Mouse (Mus musculus): ENCODE measurements around the gene Pes1.
"Not testable (repeated sequence)": the region's sequence is repeated elsewhere in the genome, so short reads cannot be mapped to it uniquely, and the experiment has no call there.

Gene Pes1

DNA sequence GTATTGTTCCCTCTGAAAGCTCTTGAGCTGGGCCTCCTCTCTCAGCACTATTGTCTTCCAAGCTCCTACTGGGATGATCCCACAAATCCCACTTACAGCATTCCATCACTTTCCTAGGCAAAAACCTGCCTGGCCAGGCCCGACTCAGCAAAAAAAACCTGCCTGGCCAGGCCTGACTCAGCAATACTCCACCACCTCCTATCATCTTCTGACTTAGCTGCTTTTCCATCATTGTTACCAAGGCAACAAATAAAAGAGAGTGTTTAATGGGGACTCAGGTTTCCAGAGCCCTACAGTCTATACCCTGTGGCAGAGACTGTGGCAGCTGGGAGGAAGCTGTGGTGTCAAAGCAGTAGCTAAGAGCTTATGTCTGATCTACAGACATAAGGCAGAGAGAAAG lies 48.8 kb downstream of the Pes1 start:
- DNase-seq (ENCODE audit: low spot score), result no peak

DNA sequence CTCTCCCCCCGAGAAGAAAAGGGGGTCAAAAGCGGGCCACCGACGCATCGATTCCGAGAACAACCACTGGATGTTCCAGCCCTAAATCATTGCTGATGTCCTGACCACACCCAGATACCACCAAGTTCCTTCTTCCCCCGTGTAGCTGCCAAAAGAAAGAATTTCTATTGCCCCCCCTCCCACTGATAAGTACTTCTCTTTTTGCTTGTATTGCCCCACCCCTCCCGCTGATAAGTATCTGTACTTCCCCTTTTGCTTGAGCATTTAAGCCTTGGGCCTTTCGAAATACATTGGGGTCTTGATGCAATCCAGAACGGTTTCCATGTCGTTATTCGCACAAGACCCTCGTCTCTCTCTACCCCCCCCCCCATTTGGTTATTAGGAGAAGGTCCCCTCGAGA lies 52.0 kb downstream of the Pes1 start:
- not testable (repeated sequence) for DNase-seq (ENCODE audit: low spot score)

- DNase-seq (ENCODE audit: low spot score), result not testable (repeated sequence)
These were observed 58.3 kb downstream of the Pes1 start for GRCm38 (mm10) chr11:4022111-4022510.

- DNase-seq (ENCODE audit: low spot score), result no peak
These were observed 59.5 kb downstream of the Pes1 start for GRCm38 (mm10) chr11:4023321-4023720.

DNA sequence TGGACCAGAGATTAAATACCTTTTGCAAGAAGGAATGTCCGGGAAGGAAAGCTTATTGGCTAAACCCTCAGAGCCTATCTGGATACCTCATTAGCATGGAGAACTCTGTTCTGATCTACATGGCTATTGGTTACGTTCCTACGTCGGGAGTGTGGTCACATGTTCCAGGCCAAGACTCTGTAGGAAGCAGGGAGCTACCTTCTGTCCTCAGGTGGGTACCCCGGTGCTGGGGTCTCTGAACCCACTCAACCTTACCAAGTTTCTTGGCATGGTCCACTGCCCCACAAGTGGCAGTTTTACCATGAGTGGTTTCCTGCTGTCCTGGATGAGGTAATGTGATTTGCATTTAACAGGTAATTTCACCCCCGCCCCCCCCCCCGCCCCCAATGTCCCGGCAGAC lies 63.3 kb downstream of the Pes1 start:
- no peak for DNase-seq (ENCODE audit: low spot score)

- no peak for DNase-seq (ENCODE audit: low spot score)
These were observed 64.0 kb downstream of the Pes1 start for GRCm38 (mm10) chr11:4027561-4028334.

DNA sequence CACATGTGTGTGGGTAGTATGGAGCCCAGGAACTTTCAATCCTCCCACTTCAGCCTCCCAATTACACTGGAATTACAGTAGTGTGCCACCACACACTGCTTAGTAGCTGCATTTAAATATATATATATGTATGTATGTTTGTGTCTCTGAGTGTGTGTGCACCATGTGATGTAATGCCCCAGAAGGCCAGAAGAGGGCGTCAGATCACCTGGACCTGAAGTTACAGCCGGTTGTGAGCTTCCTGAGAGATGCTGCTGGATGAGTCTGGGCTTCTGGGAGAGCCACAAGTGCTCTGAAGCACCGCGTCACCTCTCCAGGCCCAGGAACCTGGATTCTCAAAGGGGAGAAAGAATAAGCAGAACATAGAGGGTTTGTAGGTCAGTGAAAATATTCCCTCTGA lies 65.6 kb downstream of the Pes1 start:
- no peak for DNase-seq (ENCODE audit: low spot score)

Data from c-Kit-positive CD71-positive TER-119-positive erythroid progenitor cells, embryonic 14.5 days (primary cell).